Comparison of ENCODE assay signal across 23 mouse cellular contexts in genomic region chr11:18942990-18943389, GRCm38 (mm10).
DNase-seq lines count a peak whose midpoint lies in the region; ATAC-seq and TF ChIP-seq lines count a peak whose summit lies in the region.
"Had no signal": no experiment of that assay in that cellular context is flagged by ENCODE, and none has a peak within 500 bp of the region (broad histone marks: within the 10 kb centered on the region; RNA-seq: fewer than 3 reads in every experiment).

No protein-coding gene starts in this region.

- H3K27me3 ChIP-seq in hindbrain, embryonic 15.5 days = no peaks in the 10 kb centered on the region
- no peaks in the 10 kb centered on the region for H3K27me3 ChIP-seq in hindbrain, embryonic 12.5 days
- H3K27me3 ChIP-seq in lung, postnatal 0 days (replicated peaks; ENCODE audit: insufficient read depth, low read length) = no peaks in the 10 kb centered on the region
- no peaks in the 10 kb centered on the region for H3K27me3 ChIP-seq in CH12.LX (replicated peaks)
- H3K27me3 ChIP-seq in liver, postnatal 0 days (ENCODE audit: insufficient read depth, low read length) = no peaks in the 10 kb centered on the region
- H3K27me3 ChIP-seq in midbrain, embryonic 11.5 days (ENCODE audit: control insufficient read depth, insufficient read depth, low read length) = no peaks in the 10 kb centered on the region
- H3K27me3 ChIP-seq: hindbrain, embryonic 13.5 days had no signal

- no peak overlapping the region for H3K9ac ChIP-seq in hindbrain, embryonic 15.5 days
- H3K9ac ChIP-seq in hindbrain, embryonic 12.5 days = no peak overlapping the region
- no peak overlapping the region for H3K9ac ChIP-seq in lung, postnatal 0 days (replicated peaks; ENCODE audit: low read depth)
- H3K9ac ChIP-seq in CH12.LX (ENCODE audit: insufficient read depth, low read depth) = no peak overlapping the region
- H3K9ac ChIP-seq in liver, postnatal 0 days (replicated peaks) = no peak overlapping the region
- H3K9ac ChIP-seq in midbrain, embryonic 11.5 days (ENCODE audit: low read length) = no peak overlapping the region
- H3K9ac ChIP-seq: forebrain, embryonic 13.5 days; hindbrain, embryonic 13.5 days had no signal

- no peak for ATAC-seq in hindbrain, embryonic 15.5 days (ENCODE audit: low FRiP score, low read depth)
- ATAC-seq in hindbrain, embryonic 12.5 days (ENCODE audit: low FRiP score) = no peak
- ATAC-seq in lung, postnatal 0 days = no peak
- ATAC-seq in megakaryocyte progenitor cell, adult 5-6 weeks (replicated peaks; ENCODE audit: poor library complexity) = peak; percentile 42
- no peak for ATAC-seq in liver, postnatal 0 days
- ATAC-seq in midbrain, embryonic 11.5 days (ENCODE audit: low FRiP score) = no peak
- ATAC-seq: activated CD4-positive, CD25-positive, alpha-beta regulatory T cell, adult 4 months; forebrain, embryonic 13.5 days; forebrain, embryonic 16.5 days; hindbrain, postnatal 0 days had no signal

- dilution Hi-C loops in CH12.LX (cut with MboI; ENCODE audit: extremely low pct_ligation_motif_present, extremely low pct_unique_long_range_greater_than_20kb, low sequenced_read_pairs) = no loop called here

- H3K4me1 ChIP-seq in hindbrain, embryonic 15.5 days (replicated peaks) = peaks cover 64% of the 10 kb centered on the region
- peaks cover 54% of the 10 kb centered on the region for H3K4me1 ChIP-seq in hindbrain, embryonic 12.5 days
- H3K4me1 ChIP-seq in lung, postnatal 0 days (ENCODE audit: insufficient read depth, low read depth, low read length) = no peaks in the 10 kb centered on the region
- peaks cover 0 to 4% of the 10 kb centered on the region in 2 experiments; a peak in 2 of 4 replicates for H3K4me1 ChIP-seq in CH12.LX (ENCODE audit: control insufficient read depth in 1 of 2, insufficient read depth in 2 of 2)
- H3K4me1 ChIP-seq in liver, postnatal 0 days (ENCODE audit: insufficient read depth) = no peaks in the 10 kb centered on the region
- H3K4me1 ChIP-seq in midbrain, embryonic 11.5 days (ENCODE audit: control insufficient read depth, insufficient read depth, low read length) = peaks cover 20% of the 10 kb centered on the region; the same call in 1 of the 2 replicates

- H3K36me3 ChIP-seq in hindbrain, embryonic 15.5 days = no peaks in the 10 kb centered on the region
- no peaks in the 10 kb centered on the region for H3K36me3 ChIP-seq in hindbrain, embryonic 12.5 days
- no peaks in the 10 kb centered on the region for H3K36me3 ChIP-seq in lung, postnatal 0 days (ENCODE audit: insufficient read depth, low read length)
- H3K36me3 ChIP-seq in CH12.LX (replicated peaks in 1 of 2; ENCODE audit: control insufficient read depth in 1 of 2, insufficient read depth in 1 of 2, low read length in 1 of 2) = no peaks in the 10 kb centered on the region
- H3K36me3 ChIP-seq in liver, postnatal 0 days (replicated peaks; ENCODE audit: insufficient read depth, low read length) = no peaks in the 10 kb centered on the region
- H3K36me3 ChIP-seq in midbrain, embryonic 11.5 days (ENCODE audit: control insufficient read depth, insufficient read depth, low read length) = no peaks in the 10 kb centered on the region
- H3K36me3 ChIP-seq: forebrain, embryonic 10.5 days; G1E; hindbrain, embryonic 13.5 days had no signal

- H3K79me2 ChIP-seq in CH12.LX (replicated peaks; ENCODE audit: control insufficient read depth, extremely low read depth, insufficient read depth, poor library complexity, severe bottlenecking) = no peaks in the 10 kb centered on the region

- no peak for DNase-seq in lung, postnatal 0 days (ENCODE audit: low spot score)
- no peak for DNase-seq in lung, postnatal 14 days
- no peak for DNase-seq in CH12.LX (ENCODE audit: extremely low read depth)
- no peak for DNase-seq in liver, postnatal 0 days
- DNase-seq in midbrain, embryonic 11.5 days (ENCODE audit: low spot score, missing footprints) = no peak
- DNase-seq: adrenal gland, adult 8-10 months; adrenal gland, postnatal 25 days; cerebellum, adult 11-12 months; cerebellum, adult 8-10 months; cerebellum, postnatal 10 days; gastrocnemius, adult 2 months; gastrocnemius, postnatal 14 days had no signal

- no peaks in the 10 kb centered on the region for H3K9me3 ChIP-seq in hindbrain, embryonic 15.5 days
- H3K9me3 ChIP-seq in hindbrain, embryonic 12.5 days (replicated peaks) = no peaks in the 10 kb centered on the region
- H3K9me3 ChIP-seq in lung, postnatal 0 days (ENCODE audit: low read length) = no peaks in the 10 kb centered on the region
- no peaks in the 10 kb centered on the region for H3K9me3 ChIP-seq in CH12.LX (replicated peaks; ENCODE audit: low read length)
- no peaks in the 10 kb centered on the region for H3K9me3 ChIP-seq in liver, postnatal 0 days (ENCODE audit: low read length)
- H3K9me3 ChIP-seq in midbrain, embryonic 11.5 days (ENCODE audit: control insufficient read depth, low read length) = no peaks in the 10 kb centered on the region
- H3K9me3 ChIP-seq: forebrain, embryonic 10.5 days; forebrain, embryonic 13.5 days; G1E; hindbrain, embryonic 13.5 days had no signal

- H3K4me2 ChIP-seq in hindbrain, embryonic 15.5 days = no peak overlapping the region
- H3K4me2 ChIP-seq in hindbrain, embryonic 12.5 days (replicated peaks) = no peak overlapping the region
- no peak overlapping the region for H3K4me2 ChIP-seq in lung, postnatal 0 days (replicated peaks; ENCODE audit: low read depth, low read length)
- no peak overlapping the region for H3K4me2 ChIP-seq in CH12.LX (ENCODE audit: insufficient read depth, low read depth, poor library complexity, severe bottlenecking)
- no peak overlapping the region for H3K4me2 ChIP-seq in liver, postnatal 0 days (ENCODE audit: low read depth, low read length)
- H3K4me2 ChIP-seq in midbrain, embryonic 11.5 days = no peak overlapping the region
- H3K4me2 ChIP-seq: forebrain, embryonic 13.5 days; heart, embryonic 11.5 days; hindbrain, embryonic 13.5 days had no signal

- in situ Hi-C loops in CH12.LX (cut with MboI; ENCODE audit: low pct_ligation_motif_present, low pct_unique_long_range_greater_than_20kb, low sequenced_read_pairs) = no loop called here

- TF ChIP-seq CTCF in lung, postnatal 0 days (IDR thresholded peaks at IDR 0.05) = peak; percentile 14; the same call in 1 of the 2 replicates
- peak in 1 of 2 experiments; percentile 54; a peak in 2 of 4 replicates for TF ChIP-seq CTCF in CH12.LX (conservative IDR thresholded peaks at IDR 0.05 in 1 of 2, IDR thresholded peaks at IDR 0.05 in 1 of 2; ENCODE audit: low read depth in 2 of 2, low read length in 2 of 2)
- no peak for TF ChIP-seq CTCF in liver, postnatal 0 days (IDR thresholded peaks at IDR 0.05; ENCODE audit: low read depth)

- H3K27ac ChIP-seq in hindbrain, embryonic 15.5 days (replicated peaks) = 0 out of 2 replicates have a peak overlapping the region, but pooled peaks have one; percentile 2
- no peak overlapping the region for H3K27ac ChIP-seq in hindbrain, embryonic 12.5 days
- no peak overlapping the region for H3K27ac ChIP-seq in lung, postnatal 0 days (ENCODE audit: low read length)
- no peak overlapping the region for H3K27ac ChIP-seq in CH12.LX (ENCODE audit: insufficient read depth, low read depth)
- H3K27ac ChIP-seq in liver, postnatal 0 days (ENCODE audit: low read depth) = no peak overlapping the region
- no peak overlapping the region for H3K27ac ChIP-seq in midbrain, embryonic 11.5 days (ENCODE audit: low read depth, low read length)
- H3K27ac ChIP-seq: forebrain, embryonic 10.5 days; forebrain, embryonic 13.5 days; gastrocnemius, adult 2 months; hindbrain, embryonic 13.5 days; hindbrain, postnatal 0 days had no signal

- H3K4me3 ChIP-seq in hindbrain, embryonic 15.5 days = no peak overlapping the region
- H3K4me3 ChIP-seq in hindbrain, embryonic 12.5 days = no peak overlapping the region
- H3K4me3 ChIP-seq in lung, postnatal 0 days (ENCODE audit: low read depth, low read length) = no peak overlapping the region
- H3K4me3 ChIP-seq in CH12.LX (replicated peaks in 1 of 3; ENCODE audit: low read depth in 2 of 3, low read length in 2 of 3, poor library complexity in 1 of 3) = no peak overlapping the region
- H3K4me3 ChIP-seq in liver, postnatal 0 days (ENCODE audit: low read depth, low read length) = no peak overlapping the region
- no peak overlapping the region for H3K4me3 ChIP-seq in midbrain, embryonic 11.5 days (ENCODE audit: low read depth, low read length)
- H3K4me3 ChIP-seq: forebrain, embryonic 10.5 days; forebrain, embryonic 13.5 days; gastrocnemius, adult 2 months; hindbrain, embryonic 13.5 days had no signal

- TF ChIP-seq EP300 in lung, postnatal 0 days (IDR thresholded peaks at IDR 0.05) = no peak
- no peak for TF ChIP-seq EP300 in CH12.LX (IDR thresholded peaks at IDR 0.05; ENCODE audit: low read length)
- no peak for TF ChIP-seq EP300 in liver, postnatal 0 days (IDR thresholded peaks at IDR 0.05; ENCODE audit: low read depth)

- TF ChIP-seq POLR2A in CH12.LX (IDR thresholded peaks at IDR 0.05; ENCODE audit: low read depth, low read length) = no peak

- 53% methylated on average over 2 of the region's 2 CpGs for WGBS in hindbrain, embryonic 15.5 days
- 56% methylated on average over 2 of the region's 2 CpGs for WGBS in hindbrain, embryonic 12.5 days
- 43% methylated on average over 2 of the region's 2 CpGs for WGBS in lung, postnatal 0 days
- 44% methylated on average over 2 of the region's 2 CpGs for WGBS in liver, postnatal 0 days (ENCODE audit: insufficient replicate concordance)
- WGBS in midbrain, embryonic 11.5 days = 83% methylated on average over 2 of the region's 2 CpGs

- peak; percentile 57 for TF ChIP-seq RAD21 in CH12.LX (IDR thresholded peaks at IDR 0.05; ENCODE audit: low read depth, low read length)

TF ChIP-seq in CH12.LX, 34 proteins besides CTCF, POLR2A, EP300 and RAD21:
- TF ChIP-seq MXI1 (IDR thresholded peaks at IDR 0.05; ENCODE audit: low read depth, low read length) = no peak
- TF ChIP-seq SMC3 (IDR thresholded peaks at IDR 0.05; ENCODE audit: low read depth, low read length) = peak; percentile 65
- TF ChIP-seq IRF4 (IDR thresholded peaks at IDR 0.05; ENCODE audit: low read depth, low read length) = no peak
